Mouse (Mus musculus): Measurements from ENCODE around the gene Tmem191c.

GRCm38 (mm10) chr16:17329848-17330570 lies 54.1 kb downstream of the Tmem191c start:
- TF ChIP-seq CTCF (IDR thresholded peaks at IDR 0.05; ENCODE audit: low read depth, low read length) (no peak), POLR2A (IDR thresholded peaks at IDR 0.05; ENCODE audit: borderline replicate concordance, low read depth, low read length) (no peak)

Measured in bone marrow macrophage, adult 2 months (primary cell).